Mouse (Mus musculus) colon, adult 2 months (tissue): ENCODE data around the gene Mrgprb1. TPM values are rescaled to one million over a fixed set of nuclear protein-coding genes. Genes with fewer than 3 reads are reported as not detected.

Source experiments
- polyA plus RNA-seq: library from polyadenylated mRNA; depleted of rRNA; stranded (reverse); fragments of >200 nt; gene quantifications from 2 replicates; pipeline ENCODE4 v1.2.3, GENCODE M21; 2012; rRNA removed

The Mrgprb1 gene
- polyA plus RNA-seq: not detected in 2 replicates

DNA sequence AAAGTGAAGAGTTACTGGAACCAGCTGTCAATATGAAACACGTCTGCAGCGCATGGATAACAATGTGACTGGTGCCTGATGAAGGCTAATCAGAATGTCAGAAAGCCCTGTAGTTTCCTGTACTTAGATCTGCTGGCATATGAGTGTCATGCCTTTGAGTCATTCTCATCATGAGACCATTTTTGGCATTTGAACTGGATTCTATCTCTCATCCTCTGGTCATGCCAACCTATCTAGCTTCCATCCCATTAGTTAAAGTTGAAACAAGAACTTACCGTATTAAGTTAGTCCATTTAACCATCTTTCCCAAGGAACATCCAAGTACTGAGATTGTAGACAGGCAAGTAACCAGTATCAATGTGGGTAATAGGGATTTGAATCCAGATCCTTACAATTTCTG is at the start of gene Mrgprb1:
TSS of gene Mrgprb1 (minus strand) at position 101 of the 400 bp plus-strand sequence.

DNA sequence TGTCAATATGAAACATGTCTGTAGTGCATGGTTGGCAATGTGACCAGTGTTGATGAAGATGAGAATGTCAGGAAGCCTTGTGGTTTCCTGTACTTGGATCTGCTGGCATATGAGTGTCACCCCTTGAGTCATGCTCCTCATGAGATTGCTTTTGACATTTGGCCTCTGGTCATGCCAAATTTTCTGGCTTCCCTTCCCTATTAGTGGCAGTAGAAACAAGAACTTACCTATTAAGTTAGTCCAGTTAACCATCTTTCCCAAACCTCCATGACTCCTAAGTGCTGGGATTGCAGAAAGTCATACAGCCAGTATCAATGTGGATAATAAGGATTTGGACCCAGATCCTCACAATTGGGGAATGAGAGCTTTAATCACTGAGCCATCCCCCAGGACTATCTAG is 43.1 kb upstream of the Mrgprb1 start, which contains the start of gene Mrgprx2:
TSS of gene Mrgprx2 (minus strand) at position 101 of the 400 bp plus-strand sequence.

Other genes with a start within 250 kb of the Mrgprb1 start
- gene Mrgprb8, start 67.8 kb downstream of the Mrgprb1 start, polyA plus RNA-seq: not detected in 2 replicates
- gene Mrgprx2, start 43.0 kb upstream of the Mrgprb1 start, polyA plus RNA-seq: not detected in 2 replicates
- gene Mrgprb2, start 101.7 kb upstream of the Mrgprb1 start, polyA plus RNA-seq: not detected in 2 replicates
- gene Mrgprb3, start 187.5 kb upstream of the Mrgprb1 start, polyA plus RNA-seq: not detected in 2 replicates